Mouse (Mus musculus) gastrocnemius, adult 2 months (tissue): ENCODE results near the gene Papss1. TPM values are rescaled to one million over a fixed set of nuclear protein-coding genes. Genes with fewer than 3 reads are reported as not detected.

Source experiments
- DNase-seq: peaks from one replicate; pipeline ENCODE4 v3.0.0; 2022
- H3K27ac ChIP-seq: fragments of 200-600 bp; 2 replicates; pipeline ENCODE4 v1.8.1; 2022; ENCODE audit warnings: mild to moderate bottlenecking
- H3K4me3 ChIP-seq: fragments of 200-600 bp; 2 replicates; pipeline ENCODE4 v1.8.1; 2022; ENCODE audit warnings: mild to moderate bottlenecking, moderate library complexity
- CTCF ChIP-seq: fragments of 200-600 bp; IDR thresholded peaks from 2 replicates; pipeline ENCODE4 v1.8.1; 2022; ENCODE audit warnings: antibody characterized with exemption, mild to moderate bottlenecking, moderate library complexity
- intact Hi-C: fragments of 180-260 bp; cut with DNase I; formaldehyde crosslinking; loops from one replicate; pipeline ENCODE4 v1.15.1; 2025
- total RNA-seq, 2 experiments: library from RNA; stranded (reverse); gene quantifications; 2 replicates each; pipeline ENCODE4 v1.2.3; 2021

The Papss1 gene
- total RNA-seq, 2 experiments from 2014 or later = 4.1 to 5.6 TPM

DNA sequence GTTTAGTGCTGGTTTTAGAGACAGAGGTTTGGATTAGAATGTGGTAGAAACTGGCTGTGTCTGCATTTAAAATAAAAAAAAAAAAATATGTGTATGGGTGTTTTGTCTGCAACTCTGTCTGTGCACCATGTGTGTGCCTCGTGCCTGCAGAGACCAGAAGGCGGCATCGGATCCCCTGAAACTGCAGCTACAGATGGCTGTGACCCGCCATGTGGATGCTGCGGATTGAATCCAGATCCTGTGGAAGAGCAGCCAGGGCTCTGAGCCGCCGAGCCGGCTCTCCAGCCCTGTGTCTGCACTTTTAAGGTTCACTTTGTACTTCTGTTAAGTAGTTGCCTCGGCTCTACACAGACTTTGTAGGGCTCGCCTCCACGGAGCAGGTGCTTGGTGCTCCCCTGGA is 29.8 kb downstream of the Papss1 start:
- no peak overlapping the region for H3K27ac ChIP-seq
- no peak overlapping the region for H3K4me3 ChIP-seq
- intact Hi-C loops = loop anchor here (10.0 kb wide), 1 partner anchor 290 kb away; no protein-coding TSS in a partner anchor
- DNase-seq = no peak
- no peak for TF ChIP-seq CTCF

DNA sequence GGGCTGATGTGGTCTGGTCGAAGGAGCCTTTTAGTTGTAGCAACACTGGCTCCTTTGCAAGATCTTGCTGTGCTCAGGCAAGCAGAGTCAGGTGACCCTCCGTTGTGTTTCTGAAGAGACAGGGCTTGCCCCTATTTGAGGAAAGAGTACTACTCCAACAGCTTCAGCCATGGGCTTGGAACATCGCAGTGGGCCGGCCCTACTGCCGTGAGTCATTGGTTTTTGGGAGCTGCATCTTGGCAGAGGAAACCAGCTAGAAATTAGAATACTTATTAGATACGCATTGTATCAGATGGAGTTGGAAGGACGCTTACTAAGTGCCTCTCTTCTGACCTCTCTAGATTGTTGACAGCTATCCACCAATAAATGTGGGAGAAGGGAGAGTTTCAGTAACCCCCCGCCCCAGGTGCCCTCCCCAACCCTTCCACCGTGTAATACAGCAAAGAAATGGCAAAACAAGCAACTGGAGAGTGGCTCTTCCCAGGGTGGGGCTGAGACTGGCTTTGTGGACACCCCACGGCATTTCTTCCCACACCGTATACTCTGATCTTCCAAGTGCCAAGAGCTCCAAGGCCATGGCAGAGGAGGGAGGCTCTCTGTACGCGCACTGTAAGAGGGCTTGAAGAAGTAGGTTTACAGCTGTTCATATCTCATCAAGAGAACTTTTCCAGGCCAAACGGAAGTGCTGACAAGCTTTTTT is 31.1 kb downstream of the Papss1 start:
- TF ChIP-seq CTCF = no peak
- Histone ChIP-seq H3K27ac (no peak overlapping the region), H3K4me3 (no peak overlapping the region)
- intact Hi-C loops = loop anchor here (10.0 kb wide), 1 partner anchor 289 kb away; no protein-coding TSS in a partner anchor
- peak; percentile 32 for DNase-seq

GRCm38 (mm10) chr3:131600726-131601125 is 36.2 kb downstream of the Papss1 start:
- Histone ChIP-seq H3K4me3 (no peak overlapping the region), H3K27ac (no peak overlapping the region)
- DNase-seq = no peak
- intact Hi-C loops = no loop called here
- TF ChIP-seq CTCF = no peak

DNA sequence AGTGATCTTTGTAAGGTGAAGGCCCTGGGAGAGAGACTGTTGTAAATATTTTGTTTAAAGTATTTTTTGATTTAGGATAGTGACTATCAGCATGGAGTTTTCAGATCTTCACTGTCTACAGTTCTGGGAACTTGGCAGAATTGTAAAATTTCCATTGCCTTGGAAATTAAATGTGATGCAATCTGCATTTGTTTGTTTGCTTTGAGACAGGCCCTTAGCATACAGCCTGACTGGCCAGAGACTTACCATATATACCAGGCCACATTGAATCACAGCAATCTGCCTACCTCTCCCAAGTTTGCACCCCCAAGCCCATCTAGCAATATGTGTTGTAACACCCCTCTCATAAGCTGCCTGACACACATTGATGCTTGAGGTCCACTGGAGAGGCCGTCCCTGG is 36.8 kb downstream of the Papss1 start:
- no peak for TF ChIP-seq CTCF
- Histone ChIP-seq H3K27ac (no peak overlapping the region), H3K4me3 (no peak overlapping the region)
- intact Hi-C loops = no loop called here
- no peak for DNase-seq

DNA sequence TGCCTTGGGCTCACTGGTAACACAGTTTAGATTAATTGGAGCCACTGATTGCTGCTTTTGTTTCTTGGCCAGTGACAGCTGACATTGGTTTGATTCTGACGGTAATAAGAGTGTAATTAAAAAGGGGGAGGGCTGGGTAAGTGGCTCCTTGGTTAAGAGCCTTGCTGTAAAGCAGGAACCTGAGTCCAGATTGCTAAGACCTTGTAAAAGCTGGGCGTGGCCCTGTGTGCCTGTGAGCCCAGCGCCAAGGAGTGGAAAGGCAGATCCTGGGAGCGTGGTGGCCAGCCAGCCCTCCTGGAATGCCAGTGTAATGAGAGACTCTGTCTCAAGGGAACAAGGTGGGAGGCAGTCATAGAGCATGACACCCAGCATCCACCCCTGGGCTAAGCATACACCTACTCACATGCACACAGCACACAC is 38.4 kb downstream of the Papss1 start:
- H3K4me3 ChIP-seq = no peak overlapping the region
- no peak for DNase-seq
- intact Hi-C loops = no loop called here
- no peak overlapping the region for H3K27ac ChIP-seq
- no peak for TF ChIP-seq CTCF

- H3K27ac ChIP-seq = no peak overlapping the region
- intact Hi-C loops = no loop called here
- no peak overlapping the region for H3K4me3 ChIP-seq
- no peak for TF ChIP-seq CTCF
- no peak for DNase-seq
Measured at GRCm38 (mm10) chr3:131608112-131608511, 43.5 kb downstream of the Papss1 start.

DNA sequence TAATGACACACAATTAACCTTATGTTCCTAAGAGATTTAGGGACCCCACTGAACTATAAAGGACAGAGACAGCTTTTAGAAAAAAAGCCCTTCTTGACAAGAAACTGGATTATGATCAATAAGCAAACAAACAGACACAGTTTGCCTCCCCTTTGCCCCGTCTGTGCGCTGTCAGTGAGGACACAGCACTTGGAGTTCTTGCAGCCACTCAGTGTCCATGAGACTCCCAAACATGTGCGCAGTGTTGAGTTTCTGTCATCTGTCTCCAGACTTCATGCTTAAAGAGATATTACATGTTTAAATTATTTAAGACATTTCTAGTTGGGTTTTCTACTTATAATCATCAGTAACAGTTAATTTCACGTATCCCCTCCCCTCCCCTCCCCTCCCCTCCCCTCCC is 45.1 kb downstream of the Papss1 start:
- Histone ChIP-seq H3K27ac (no peak overlapping the region), H3K4me3 (no peak overlapping the region)
- TF ChIP-seq CTCF = no peak
- no peak for DNase-seq
- intact Hi-C loops = no loop called here

GRCm38 (mm10) chr3:131610595-131610994 is 46.0 kb downstream of the Papss1 start:
- Histone ChIP-seq H3K27ac (no peak overlapping the region), H3K4me3 (no peak overlapping the region)
- no peak for DNase-seq
- intact Hi-C loops = no loop called here
- no peak for TF ChIP-seq CTCF

- H3K27ac ChIP-seq = no peak overlapping the region
- DNase-seq = no peak
- no peak overlapping the region for H3K4me3 ChIP-seq
- no peak for TF ChIP-seq CTCF
- intact Hi-C loops = no loop called here
Measured at GRCm38 (mm10) chr3:131612847-131613246, 48.3 kb downstream of the Papss1 start.

- intact Hi-C loops = no loop called here
- Histone ChIP-seq H3K4me3 (no peak overlapping the region), H3K27ac (no peak overlapping the region)
- DNase-seq = no peak
- TF ChIP-seq CTCF = no peak
Measured at GRCm38 (mm10) chr3:131614056-131614455, 49.5 kb downstream of the Papss1 start.

- no peak for TF ChIP-seq CTCF
- Histone ChIP-seq H3K4me3 (no peak overlapping the region), H3K27ac (peak overlapping the region; percentile 20; the same call in 1 of the 2 replicates)
- intact Hi-C loops = no loop called here
- DNase-seq = no peak
Measured at GRCm38 (mm10) chr3:131618580-131619338, 54.2 kb downstream of the Papss1 start.

- Histone ChIP-seq H3K27ac (no peak overlapping the region), H3K4me3 (no peak overlapping the region)
- DNase-seq = no peak
- no peak for TF ChIP-seq CTCF
- intact Hi-C loops = no loop called here
Measured at GRCm38 (mm10) chr3:131623208-131623607, 58.6 kb downstream of the Papss1 start.

- no peak for DNase-seq
- intact Hi-C loops = no loop called here
- Histone ChIP-seq H3K27ac (no peak overlapping the region), H3K4me3 (no peak overlapping the region)
- TF ChIP-seq CTCF = no peak
Measured at GRCm38 (mm10) chr3:131624063-131624462, 59.5 kb downstream of the Papss1 start.

DNA sequence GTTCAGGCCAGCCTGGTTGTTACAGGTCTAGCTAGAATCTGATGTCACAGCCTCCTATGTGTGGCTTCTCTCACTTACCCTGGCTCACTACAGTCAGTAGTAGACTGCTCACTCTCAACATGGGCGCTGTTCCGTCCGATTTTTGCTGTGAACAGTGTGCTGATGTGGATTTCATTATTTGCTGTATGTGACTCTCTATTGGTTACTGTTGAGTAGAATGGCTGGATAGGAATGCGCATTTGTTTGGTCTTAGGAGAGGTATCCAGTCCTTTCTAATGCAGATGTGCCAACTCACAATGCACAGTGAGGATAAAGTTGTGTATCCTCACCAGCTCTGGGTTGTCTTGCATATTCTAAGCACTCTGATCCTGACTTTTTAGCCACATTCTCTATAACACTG is 62.9 kb downstream of the Papss1 start:
- intact Hi-C loops = no loop called here
- no peak for DNase-seq
- H3K27ac ChIP-seq = no peak overlapping the region
- TF ChIP-seq CTCF = no peak
- H3K4me3 ChIP-seq = no peak overlapping the region
